Comparison of ENCODE assay signal across 19 mouse cellular contexts in the genomic region with DNA sequence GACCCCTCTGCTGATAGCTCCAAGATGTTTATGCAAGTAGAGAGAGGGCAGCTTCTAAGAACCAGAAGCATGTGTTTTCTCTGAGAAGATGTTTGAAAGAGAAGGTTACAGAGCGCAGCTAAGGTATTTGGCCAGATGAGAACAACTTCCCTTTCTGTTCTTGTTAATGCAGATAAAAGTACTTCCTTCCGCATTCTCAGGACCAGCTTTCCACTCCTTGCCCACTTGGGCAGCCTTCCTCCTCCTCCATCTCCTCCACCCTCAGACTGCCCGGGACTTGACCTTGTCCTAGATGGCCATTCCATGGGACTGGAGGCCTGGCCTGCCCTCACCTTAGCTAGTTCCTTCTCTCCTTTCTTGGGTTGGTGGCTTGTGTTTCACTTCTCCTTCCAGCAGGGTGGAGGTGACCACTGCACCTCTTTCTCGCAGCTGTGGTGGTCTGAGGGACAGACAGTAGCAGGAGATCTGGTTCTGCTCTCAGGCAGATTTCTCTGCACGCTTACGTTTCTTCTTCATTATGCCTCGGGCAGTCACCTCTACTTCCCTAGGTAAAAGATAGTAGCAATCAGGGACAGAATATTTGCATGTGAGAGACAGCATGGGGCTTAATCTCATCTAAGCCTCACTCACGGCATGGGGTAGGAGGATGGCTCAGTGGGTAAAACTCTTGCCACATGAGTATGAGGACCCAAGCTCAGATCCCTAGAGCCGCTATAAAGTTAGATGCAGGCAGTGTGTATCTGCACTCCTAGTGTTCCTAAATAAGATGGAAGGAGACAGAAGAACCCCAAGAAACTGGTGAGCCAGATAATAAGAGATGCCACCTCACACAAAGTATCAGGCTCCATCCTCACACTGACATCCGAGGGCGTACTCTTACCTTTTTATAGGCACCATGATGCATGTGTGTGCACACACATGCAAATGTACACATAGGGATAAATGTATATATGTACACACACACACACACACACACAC. TPM values are rescaled to one million over a fixed set of nuclear protein-coding genes. Genes with fewer than 3 reads are reported as not detected.
DNase-seq lines count a peak whose midpoint lies in the region; ATAC-seq and TF ChIP-seq lines count a peak whose summit lies in the region.
"Had no signal": no experiment of that assay in that cellular context is flagged by ENCODE, and none has a peak within 500 bp of the region (broad histone marks: within the 10 kb centered on the region; RNA-seq: fewer than 3 reads in every experiment).

No protein-coding gene starts in this region.

- H3K27me3 ChIP-seq in G1E (ENCODE audit: insufficient read depth, low read length) = no peaks in the 10 kb centered on the region; the same call in 1 of the 2 replicates

- H3K36me3 ChIP-seq in G1E (replicated peaks) = no peaks in the 10 kb centered on the region
- H3K36me3 ChIP-seq: heart, embryonic 13.5 days; midbrain, embryonic 12.5 days had no signal

- H3K4me1 ChIP-seq in G1E (ENCODE audit: insufficient read depth, low read depth, low read length) = no peaks in the 10 kb centered on the region; the same call in 1 of the 2 replicates

- ATAC-seq in G1E (ENCODE audit: extremely low read depth, insufficient number of reproducible peaks, low FRiP score, poor library complexity, severe bottlenecking) = peak; percentile 26; the same call in 1 of the 2 replicates
- ATAC-seq in neutrophil, adult 5-6 weeks (ENCODE audit: extremely low read depth, insufficient number of reproducible peaks, low FRiP score, poor library complexity, severe bottlenecking) = peak; percentile 72
- ATAC-seq: activated CD4-positive, CD25-positive, alpha-beta regulatory T cell, adult 4 months; CD4-positive, CD25-positive, alpha-beta regulatory T cell, adult 4 months; forebrain, postnatal 0 days had no signal

- no peak for TF ChIP-seq CTCF in G1E (IDR thresholded peaks at IDR 0.05; ENCODE audit: low read depth, low read length)
- no peak for TF ChIP-seq CTCF in gastrocnemius, adult 2 months (IDR thresholded peaks at IDR 0.05)

- DNase-seq in 416B (ENCODE audit: low read depth) = peak; percentile 29
- no peak for DNase-seq in G1E (ENCODE audit: low spot score)
- DNase-seq in lung, postnatal 25 days (ENCODE audit: low spot score) = peak; percentile 34
- no peak for DNase-seq in cerebellum, adult 8-10 months
- no peak for DNase-seq in gastrocnemius, adult 2 months
- DNase-seq in layer of hippocampus, postnatal 25 days (ENCODE audit: extremely low spot score in 1 of 2, low spot score in 1 of 2) = no peak
- DNase-seq: adrenal gland, postnatal 36 days; cerebellum, postnatal 25 days; forebrain, postnatal 0 days; gastrocnemius, postnatal 25 days; heart, postnatal 4 days; kidney, adult 8-10 months; kidney, postnatal 4 days; right cerebral cortex, postnatal 4 days had no signal

- H3K9me3 ChIP-seq in G1E (replicated peaks) = no peaks in the 10 kb centered on the region
- H3K9me3 ChIP-seq: heart, embryonic 13.5 days; midbrain, embryonic 12.5 days had no signal

- H3K27ac ChIP-seq in gastrocnemius, adult 2 months = no peak overlapping the region; the same call in 1 of the 2 replicates
- H3K27ac ChIP-seq: heart, embryonic 13.5 days; midbrain, embryonic 12.5 days had no signal

- H3K4me3 ChIP-seq in G1E (ENCODE audit: low read depth, low read length) = no peak overlapping the region
- H3K4me3 ChIP-seq in gastrocnemius, adult 2 months = no peak overlapping the region
- H3K4me3 ChIP-seq: heart, embryonic 13.5 days; midbrain, embryonic 12.5 days had no signal

- intact Hi-C loops in gastrocnemius, adult 2 months (cut with DNase I) = no loop called here

RNA-seq across cellular contexts. Expression of a gene that starts 35.7 kb away (rescaled TPM):
- not detected in 2 replicates for total RNA-seq in G1E (2014; fragmentation: Nextera tagmentation)
- total RNA-seq in G1E (2017) = 0.41 and 0.76 TPM in 2 replicates
- polyA plus RNA-seq in G1E (2012) = 0.11 and 0.48 TPM in 2 replicates
- 13.4 and 14.2 TPM in 2 replicates for total RNA-seq in neutrophil, adult 5-6 weeks (2017)
- 100 to 1,000 TPM in 1 of 2 experiments, 10 to 100 TPM in 1; 70.0 to 124 TPM for total RNA-seq in gastrocnemius, adult 2 months (2021)
- 10 to 100 TPM; 82.5 to 98.5 TPM for total RNA-seq in layer of hippocampus, postnatal 25 days (2021)

Comparison
In these comparisons a context has a peak if more than half of its experiments do, and no peak if none do; other contexts are left out.
1. DNase-seq: peak in 416B (single experiment) and lung, postnatal 25 days (single experiment); none in G1E (single experiment), cerebellum, adult 8-10 months (single experiment), gastrocnemius, adult 2 months (single experiment) and layer of hippocampus, postnatal 25 days (0 of 2).